In genomic region chr2:11652780-11653179, GRCm38 (mm10) we compare ENCODE assay signal across 27 mouse cellular contexts. TPM values are rescaled to one million over a fixed set of nuclear protein-coding genes. Genes with fewer than 3 reads are reported as not detected.
DNase-seq lines count a peak whose midpoint lies in the region; ATAC-seq lines count a peak whose summit lies in the region.
"Had no signal": no experiment of that assay in that cellular context is flagged by ENCODE, and none has a peak within 500 bp of the region (broad histone marks: within the 10 kb centered on the region; RNA-seq: fewer than 3 reads in every experiment).

No protein-coding gene starts in this region.

- H3K27ac ChIP-seq in heart, embryonic 11.5 days (ENCODE audit: low read depth, low read length), result no peak overlapping the region
- H3K27ac ChIP-seq: forebrain, embryonic 10.5 days; forebrain, embryonic 13.5 days; heart, adult 2 months; heart, embryonic 10.5 days; hindbrain, embryonic 12.5 days; hindbrain, embryonic 15.5 days; intestine, embryonic 15.5 days had no signal

- 35% methylated on average over 2 of the region's 2 CpGs for WGBS in heart, embryonic 11.5 days (ENCODE audit: insufficient replicate concordance)

- H3K36me3 ChIP-seq in heart, embryonic 11.5 days (ENCODE audit: control insufficient read depth, insufficient read depth, low read length), result no peaks in the 10 kb centered on the region
- H3K36me3 ChIP-seq: forebrain, embryonic 10.5 days; G1E; heart, embryonic 10.5 days; hindbrain, embryonic 12.5 days; hindbrain, embryonic 15.5 days; intestine, embryonic 15.5 days had no signal

- H3K4me3 ChIP-seq in heart, embryonic 11.5 days (ENCODE audit: low read depth, low read length), result no peak overlapping the region
- H3K4me3 ChIP-seq: forebrain, embryonic 10.5 days; forebrain, embryonic 13.5 days; heart, adult 2 months; heart, embryonic 10.5 days; hindbrain, embryonic 12.5 days; hindbrain, embryonic 15.5 days; intestine, embryonic 15.5 days had no signal

- H3K4me2 ChIP-seq in heart, embryonic 11.5 days, result no peak overlapping the region
- H3K4me2 ChIP-seq: forebrain, embryonic 13.5 days; hindbrain, embryonic 12.5 days; hindbrain, embryonic 15.5 days; intestine, embryonic 15.5 days had no signal

- no peaks in the 10 kb centered on the region for H3K4me1 ChIP-seq in heart, embryonic 11.5 days (ENCODE audit: control insufficient read depth, insufficient read depth, low read length)
- H3K4me1 ChIP-seq: forebrain, embryonic 10.5 days; forebrain, embryonic 13.5 days; heart, embryonic 10.5 days; hindbrain, embryonic 12.5 days; hindbrain, embryonic 15.5 days; intestine, embryonic 15.5 days had no signal

- DNase-seq in 416B (ENCODE audit: low read depth), result peak; percentile 57
- DNase-seq in CD4-positive helper T cell, adult 2 months (ENCODE audit: low read depth, low spot score), result peak; percentile 77
- peak; percentile 79 for DNase-seq in induced T-regulatory cell, adult 2 months (ENCODE audit: low read depth)
- peak; percentile 60 for DNase-seq in naive thymus-derived CD4-positive, alpha-beta T cell, adult 2 months (ENCODE audit: low read depth)
- DNase-seq in neural tube, embryonic 10.5 days (ENCODE audit: extremely low spot score, low spot score), result no peak
- DNase-seq: cerebellum, adult 11 months; cerebellum, adult 2 months; cerebellum, postnatal 10 days; cerebellum, postnatal 36 days; gastrocnemius, postnatal 10 days; gastrocnemius, postnatal 36 days; heart, adult 2 months had no signal

- H3K9ac ChIP-seq in heart, embryonic 11.5 days (ENCODE audit: low read depth, low read length), result no peak overlapping the region
- H3K9ac ChIP-seq: forebrain, embryonic 13.5 days; hindbrain, embryonic 12.5 days; hindbrain, embryonic 15.5 days; intestine, embryonic 15.5 days had no signal

- ATAC-seq in heart, embryonic 11.5 days (replicated peaks; ENCODE audit: insufficient number of reproducible peaks, low FRiP score, low TSS enrichment), result no peak
- ATAC-seq: forebrain, embryonic 13.5 days; forebrain, embryonic 16.5 days; intestine, embryonic 15.5 days; Patski had no signal

- no peaks in the 10 kb centered on the region for H3K9me3 ChIP-seq in heart, embryonic 11.5 days (replicated peaks; ENCODE audit: control insufficient read depth, low read length)
- H3K9me3 ChIP-seq: forebrain, embryonic 10.5 days; forebrain, embryonic 13.5 days; G1E; heart, embryonic 10.5 days; hindbrain, embryonic 12.5 days; hindbrain, embryonic 15.5 days; intestine, embryonic 15.5 days had no signal

- no peaks in the 10 kb centered on the region for H3K27me3 ChIP-seq in heart, embryonic 11.5 days (ENCODE audit: control insufficient read depth, insufficient read depth, low read length)
- H3K27me3 ChIP-seq: forebrain, embryonic 13.5 days; hindbrain, embryonic 12.5 days; hindbrain, embryonic 15.5 days; intestine, embryonic 15.5 days had no signal

RNA-seq across cellular contexts. Expression of gene Il2ra, which starts 10.2 kb away (rescaled TPM):
- not detected in 2 replicates for polyA plus RNA-seq in heart, embryonic 11.5 days (2014; fragmentation: Nextera tagmentation; extraction: Ambion mirVana)
- polyA plus RNA-seq: adrenal gland, adult 2 months; embryonic facial prominence, embryonic 11.5 days; embryonic facial prominence, embryonic 14.5 days; forebrain, embryonic 10.5 days; forebrain, embryonic 13.5 days; forebrain, embryonic 16.5 days; G1E; heart, embryonic 10.5 days; heart, embryonic 14.5 days; heart, postnatal 0 days; hindbrain, embryonic 12.5 days; Patski had no signal

RNA-seq across cellular contexts. Expression of gene Gm17490, which starts 26.7 kb away (rescaled TPM):
- polyA plus RNA-seq in heart, embryonic 11.5 days (2014; fragmentation: Nextera tagmentation; extraction: Ambion mirVana), result not detected in 2 replicates
- polyA plus RNA-seq: adrenal gland, adult 2 months; cerebellum, adult 2 months; embryonic facial prominence, embryonic 11.5 days; embryonic facial prominence, embryonic 14.5 days; forebrain, embryonic 10.5 days; forebrain, embryonic 13.5 days; forebrain, embryonic 16.5 days; G1E; heart, adult 2 months; heart, embryonic 10.5 days; heart, embryonic 14.5 days; heart, postnatal 0 days; hindbrain, embryonic 12.5 days; hindbrain, embryonic 15.5 days; intestine, embryonic 15.5 days; Patski had no signal

RNA-seq across cellular contexts. Expression of gene Rbm17, which starts 48.8 kb away (rescaled TPM):
- polyA plus RNA-seq in heart, embryonic 11.5 days (2014; fragmentation: Nextera tagmentation; extraction: Ambion mirVana), result 106 and 109 TPM in 2 replicates

RNA-seq across cellular contexts. Expression of gene Il15ra, which starts 52.3 kb away (rescaled TPM):
- polyA plus RNA-seq in heart, embryonic 11.5 days (2014; fragmentation: Nextera tagmentation; extraction: Ambion mirVana), result 5.8 and 6.7 TPM in 2 replicates
- polyA plus RNA-seq: G1E had no signal
